In the genomic region with DNA sequence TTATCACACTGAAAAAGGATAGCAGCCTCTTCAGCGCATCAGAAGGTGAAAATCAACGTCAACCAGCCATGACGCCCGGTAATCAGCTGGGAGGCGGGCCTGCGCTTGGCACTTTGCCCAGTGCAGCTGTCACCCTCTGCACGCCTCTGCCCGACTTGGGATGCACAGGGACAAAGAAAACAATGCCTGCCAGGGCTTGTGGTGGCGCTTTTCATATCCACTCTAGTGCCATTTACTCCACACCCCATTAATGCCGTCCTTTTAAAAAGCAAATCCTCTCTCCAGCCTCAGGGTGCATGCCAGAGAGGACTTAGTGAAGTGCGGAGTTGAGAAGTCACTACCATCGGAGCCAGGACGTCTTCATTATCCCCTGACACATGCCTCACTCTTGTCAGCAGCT, we compare ENCODE assay signal across 8 mouse cellular contexts.
DNase-seq lines count a peak whose midpoint lies in the region; ATAC-seq lines count a peak whose summit lies in the region.

No protein-coding gene starts in this region.

- H3K9me3 ChIP-seq in midbrain, embryonic 11.5 days (ENCODE audit: control insufficient read depth, low read length), result no peaks in the 10 kb centered on the region
- H3K9me3 ChIP-seq in midbrain, embryonic 10.5 days (replicated peaks), result no peaks in the 10 kb centered on the region
- no peaks in the 10 kb centered on the region for H3K9me3 ChIP-seq in neural tube, embryonic 13.5 days

- no peak overlapping the region for H3K4me3 ChIP-seq in midbrain, embryonic 11.5 days (ENCODE audit: low read depth, low read length)
- no peak overlapping the region for H3K4me3 ChIP-seq in midbrain, embryonic 10.5 days
- no peak overlapping the region for H3K4me3 ChIP-seq in neural tube, embryonic 13.5 days

- no peaks in the 10 kb centered on the region for H3K36me3 ChIP-seq in midbrain, embryonic 11.5 days (ENCODE audit: control insufficient read depth, insufficient read depth, low read length)
- no peaks in the 10 kb centered on the region for H3K36me3 ChIP-seq in midbrain, embryonic 10.5 days
- H3K36me3 ChIP-seq in neural tube, embryonic 13.5 days, result no peaks in the 10 kb centered on the region

- 49% methylated on average over 13 of the region's 13 CpGs for WGBS in midbrain, embryonic 11.5 days
- 70% methylated on average over 13 of the region's 13 CpGs for WGBS in midbrain, embryonic 10.5 days
- WGBS in neural tube, embryonic 13.5 days, result 17% methylated on average over 13 of the region's 13 CpGs

- H3K4me2 ChIP-seq in midbrain, embryonic 11.5 days, result no peak overlapping the region
- H3K4me2 ChIP-seq in neural tube, embryonic 13.5 days, result 0 out of 2 replicates have a peak overlapping the region, but pooled peaks have one; percentile 13

- H3K27me3 ChIP-seq in midbrain, embryonic 11.5 days (ENCODE audit: control insufficient read depth, insufficient read depth, low read length), result peaks cover 2% of the 10 kb centered on the region; the same call in 1 of the 2 replicates
- H3K27me3 ChIP-seq in midbrain, embryonic 10.5 days (ENCODE audit: low read depth, poor library complexity, severe bottlenecking), result peaks cover 42% of the 10 kb centered on the region
- peaks cover 13% of the 10 kb centered on the region for H3K27me3 ChIP-seq in neural tube, embryonic 13.5 days

- H3K4me1 ChIP-seq in midbrain, embryonic 11.5 days (ENCODE audit: control insufficient read depth, insufficient read depth, low read length), result peaks cover 3% of the 10 kb centered on the region
- H3K4me1 ChIP-seq in midbrain, embryonic 10.5 days, result peaks cover 39% of the 10 kb centered on the region
- H3K4me1 ChIP-seq in neural tube, embryonic 13.5 days (replicated peaks), result peaks cover 53% of the 10 kb centered on the region

- intact Hi-C loops in heart, postnatal 14 days (cut with DNase I), result loop anchor here (5.0 kb wide), 1 partner anchor 77 kb away; no protein-coding TSS in a partner anchor

- peak; percentile 53 to 64 for DNase-seq in cerebellum, postnatal 10 days
- DNase-seq in cerebellum, adult 11 months, result no peak
- DNase-seq in midbrain, embryonic 11.5 days (ENCODE audit: low spot score, missing footprints), result no peak
- no peak for DNase-seq in midbrain, embryonic 10.5 days (ENCODE audit: low spot score)
- DNase-seq in heart, postnatal 14 days, result peak; percentile 44 to 56
- DNase-seq in natural killer cell, adult 2 months (ENCODE audit: low spot score in 2 of 2), result no peak

- H3K27ac ChIP-seq in midbrain, embryonic 11.5 days (ENCODE audit: low read depth, low read length), result no peak overlapping the region
- no peak overlapping the region for H3K27ac ChIP-seq in midbrain, embryonic 10.5 days (replicated peaks)
- H3K27ac ChIP-seq in neural tube, embryonic 13.5 days (replicated peaks), result peak overlapping the region; percentile 84

- H3K9ac ChIP-seq in midbrain, embryonic 11.5 days (ENCODE audit: low read length), result no peak overlapping the region
- no peak overlapping the region; the same call in 1 of the 2 replicates for H3K9ac ChIP-seq in neural tube, embryonic 13.5 days

- 0 out of 2 replicates have a peak, but pooled peaks have one; percentile 59 for ATAC-seq in midbrain, embryonic 11.5 days (ENCODE audit: low FRiP score)
- peak; percentile 65 for ATAC-seq in neural tube, embryonic 13.5 days (ENCODE audit: low read depth)
- ATAC-seq in granulocyte monocyte progenitor cell, adult 5-6 weeks (replicated peaks; ENCODE audit: poor library complexity, severe bottlenecking), result no peak

Comparison
In these comparisons a context has a peak if more than half of its experiments do, and no peak if none do; other contexts are left out.
1. DNase-seq: peak in cerebellum, postnatal 10 days (2 of 2) and heart, postnatal 14 days (2 of 2); none in cerebellum, adult 11 months (single experiment), midbrain, embryonic 11.5 days (single experiment), midbrain, embryonic 10.5 days (single experiment) and natural killer cell, adult 2 months (0 of 2).